Mouse (Mus musculus): ENCODE measurements around the gene Fermt1.

- TF ChIP-seq POLR2A (IDR thresholded peaks at IDR 0.05; ENCODE audit: insufficient read depth, low read depth, low read length) (no peak), CTCF (IDR thresholded peaks at IDR 0.05; ENCODE audit: insufficient read depth, low read depth, low read length) (no peak)
These were observed 44.1 kb downstream of the Fermt1 start for GRCm38 (mm10) chr2:132901636-132902035.
